In the genomic region with DNA sequence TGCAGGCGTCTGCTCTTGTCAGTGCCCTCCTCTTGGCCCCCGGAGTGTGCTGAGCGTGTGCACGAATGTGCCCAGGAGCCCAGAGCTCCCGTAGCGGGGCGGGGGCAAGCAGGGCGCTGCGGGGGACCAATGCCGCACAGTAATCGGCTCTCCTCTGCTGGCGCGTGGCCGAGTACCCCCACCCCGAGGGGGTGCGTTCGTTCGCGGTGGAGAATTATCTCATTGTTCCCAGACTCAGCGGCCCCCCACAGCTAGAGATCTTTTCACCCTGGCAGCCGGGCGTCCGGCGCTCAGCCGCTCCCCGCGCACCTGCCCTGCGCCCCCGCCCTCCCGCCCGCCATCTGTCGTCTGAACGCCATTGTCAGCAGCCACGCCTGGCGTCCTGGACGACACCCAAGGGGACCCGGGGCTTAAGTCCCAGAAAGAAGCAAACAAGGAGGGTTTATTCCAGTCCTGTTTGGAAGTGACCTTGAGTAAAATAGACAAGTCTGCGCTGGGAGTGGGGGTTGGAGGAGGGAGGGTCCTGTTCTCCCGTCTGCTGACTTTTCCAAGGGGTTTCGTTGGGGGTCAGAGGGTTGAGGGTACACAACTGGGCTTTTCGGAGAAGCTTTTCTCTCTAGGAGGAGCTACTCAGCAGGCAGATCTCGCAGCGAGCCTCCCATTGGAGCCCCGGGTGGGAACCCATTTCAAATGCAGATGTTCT, we compare ENCODE assay signal across 8 mouse cellular contexts. TPM values are rescaled to one million over a fixed set of nuclear protein-coding genes. Genes with fewer than 3 reads are reported as not detected.
DNase-seq lines count a peak whose midpoint lies in the region; ATAC-seq and TF ChIP-seq lines count a peak whose summit lies in the region.

No protein-coding gene starts in this region.

- no peaks in the 10 kb centered on the region for H3K36me3 ChIP-seq in forebrain, embryonic 16.5 days (ENCODE audit: control insufficient read depth, insufficient read depth)
- H3K36me3 ChIP-seq in hindbrain, embryonic 16.5 days (ENCODE audit: control insufficient read depth, insufficient read depth, low read length): no peaks in the 10 kb centered on the region
- no peaks in the 10 kb centered on the region for H3K36me3 ChIP-seq in midbrain, embryonic 12.5 days

- peak overlapping the region; percentile 88 for H3K9ac ChIP-seq in forebrain, embryonic 16.5 days (replicated peaks; ENCODE audit: low read depth, low read length)
- peak overlapping the region; percentile 85 for H3K9ac ChIP-seq in hindbrain, embryonic 16.5 days (ENCODE audit: low read depth, low read length)
- H3K9ac ChIP-seq in midbrain, embryonic 12.5 days (replicated peaks): peak overlapping the region; percentile 60

- H3K4me1 ChIP-seq in cerebellum, adult 2 months (ENCODE audit: control insufficient read depth, insufficient read depth, low read length): no peaks in the 10 kb centered on the region; the same call in 1 of the 2 replicates
- H3K4me1 ChIP-seq in forebrain, embryonic 16.5 days (replicated peaks; ENCODE audit: control insufficient read depth, insufficient read depth, low read length): peaks cover 34% of the 10 kb centered on the region
- peaks cover 26% of the 10 kb centered on the region for H3K4me1 ChIP-seq in hindbrain, embryonic 16.5 days (ENCODE audit: control insufficient read depth, insufficient read depth, low read depth, low read length)
- H3K4me1 ChIP-seq in midbrain, embryonic 12.5 days: peaks cover 48% of the 10 kb centered on the region

- no peaks in the 10 kb centered on the region for H3K9me3 ChIP-seq in forebrain, embryonic 16.5 days (ENCODE audit: control insufficient read depth, low read length)
- no peaks in the 10 kb centered on the region for H3K9me3 ChIP-seq in hindbrain, embryonic 16.5 days (ENCODE audit: control insufficient read depth, low read length)
- no peaks in the 10 kb centered on the region for H3K9me3 ChIP-seq in midbrain, embryonic 12.5 days

- no peak for TF ChIP-seq POLR2A in cerebellum, adult 2 months (IDR thresholded peaks at IDR 0.05; ENCODE audit: borderline replicate concordance, insufficient read depth, low read length)

- H3K27me3 ChIP-seq in cerebellum, adult 2 months (ENCODE audit: control insufficient read depth, insufficient read depth, low read length): no peaks in the 10 kb centered on the region
- H3K27me3 ChIP-seq in forebrain, embryonic 16.5 days (replicated peaks; ENCODE audit: control insufficient read depth, insufficient read depth, low read length): no peaks in the 10 kb centered on the region
- no peaks in the 10 kb centered on the region for H3K27me3 ChIP-seq in hindbrain, embryonic 16.5 days (replicated peaks; ENCODE audit: control insufficient read depth, insufficient read depth, low read length)
- H3K27me3 ChIP-seq in midbrain, embryonic 12.5 days: peaks cover 9% of the 10 kb centered on the region

- intact Hi-C loops in left cerebral cortex, postnatal 4 days (cut with DNase I): no loop called here

- 1% methylated on average over 44 of the region's 44 CpGs for WGBS in cerebellum, adult 2 months
- under 1% methylated on average over 44 of the region's 44 CpGs for WGBS in forebrain, embryonic 16.5 days
- 0% methylated on average over 44 of the region's 44 CpGs for WGBS in hindbrain, embryonic 16.5 days
- WGBS in midbrain, embryonic 12.5 days: 1% methylated on average over 44 of the region's 44 CpGs

- DNase-seq in ZHBTc4 (ENCODE audit: low read depth, low spot score): peak; percentile 93
- peak; percentile 83 to 87 for DNase-seq in cerebellum, adult 2 months
- DNase-seq in left cerebral cortex, postnatal 4 days: peak; percentile 93
- peak; percentile 71 for DNase-seq in testis, postnatal 10 days (ENCODE audit: low spot score)
- no peak for DNase-seq in natural killer cell, adult 2 months (ENCODE audit: low spot score in 2 of 2)

- H3K27ac ChIP-seq in cerebellum, adult 2 months (ENCODE audit: insufficient read depth, low read length): peak overlapping the region; percentile 53
- H3K27ac ChIP-seq in forebrain, embryonic 16.5 days (ENCODE audit: low read length): peak overlapping the region; percentile 97
- H3K27ac ChIP-seq in hindbrain, embryonic 16.5 days (ENCODE audit: low read depth, low read length): peak overlapping the region; percentile 98
- peak overlapping the region; percentile 95 for H3K27ac ChIP-seq in midbrain, embryonic 12.5 days (replicated peaks)

- peak; percentile 88 for ATAC-seq in forebrain, embryonic 16.5 days
- ATAC-seq in hindbrain, embryonic 16.5 days: peak; percentile 91
- ATAC-seq in midbrain, embryonic 12.5 days (ENCODE audit: low FRiP score, low read depth): peak; percentile 94

- H3K4me3 ChIP-seq in cerebellum, adult 2 months (replicated peaks; ENCODE audit: insufficient read depth, low read depth, low read length): peak overlapping the region; percentile 79
- H3K4me3 ChIP-seq in forebrain, embryonic 16.5 days (replicated peaks; ENCODE audit: low read length): peak overlapping the region; percentile 60
- peak overlapping the region; percentile 51 for H3K4me3 ChIP-seq in hindbrain, embryonic 16.5 days (ENCODE audit: low read length)
- H3K4me3 ChIP-seq in midbrain, embryonic 12.5 days: peak overlapping the region; percentile 42

- H3K4me2 ChIP-seq in forebrain, embryonic 16.5 days (ENCODE audit: low read length): peak overlapping the region; percentile 81
- peak overlapping the region; percentile 85 for H3K4me2 ChIP-seq in hindbrain, embryonic 16.5 days (ENCODE audit: low read length)
- H3K4me2 ChIP-seq in midbrain, embryonic 12.5 days (replicated peaks): peak overlapping the region; percentile 63

- TF ChIP-seq CTCF in cerebellum, adult 2 months (IDR thresholded peaks at IDR 0.05; ENCODE audit: borderline replicate concordance, insufficient read depth, low read depth, low read length): no peak

RNA-seq across cellular contexts. Expression of a gene that starts 26.4 kb away (rescaled TPM):
- polyA plus RNA-seq in cerebellum, adult 2 months (2012; rRNA removed): 23.1 and 24.4 TPM in 2 replicates
- polyA plus RNA-seq in forebrain, embryonic 16.5 days (2015; fragmentation: Nextera tagmentation; extraction: Ambion mirVana): 53.4 and 62.5 TPM in 2 replicates
- polyA plus RNA-seq in hindbrain, embryonic 16.5 days (2015; fragmentation: Nextera tagmentation; extraction: Ambion mirVana): 40.7 and 47.5 TPM in 2 replicates
- 10 to 100 TPM; 42.3 to 45.5 TPM for total RNA-seq in left cerebral cortex, postnatal 4 days (2021)
- polyA plus RNA-seq in midbrain, embryonic 12.5 days (2016; fragmentation: Nextera tagmentation; extraction: Ambion mirVana): 108 and 114 TPM in 2 replicates

Comparison
In these comparisons a context has a peak if more than half of its experiments do, and no peak if none do; other contexts are left out.
1. DNase-seq: peak in ZHBTc4 (single experiment), cerebellum, adult 2 months (2 of 2), left cerebral cortex, postnatal 4 days (single experiment) and testis, postnatal 10 days (single experiment); none in natural killer cell, adult 2 months (0 of 2).
2. Peak in every context shown above with its lines, with median percentiles within 50 percentile points of each other: H3K27ac ChIP-seq, H3K4me3 ChIP-seq, ATAC-seq, H3K4me2 ChIP-seq and H3K9ac ChIP-seq.